Mouse (Mus musculus) heart, postnatal 0 days (tissue): ENCODE data around the gene Scel. TPM values are rescaled to one million over a fixed set of nuclear protein-coding genes. Genes with fewer than 3 reads are reported as not detected.

Source experiments
- ATAC-seq: fragments of 200-750 bp; cut with Nextera tagmentation; 2 replicates; pipeline ENCODE4 v1.8.0; 2017; ENCODE audit warnings: low read depth, moderate number of reproducible peaks, moderate library complexity; ENCODE audit not compliant: insufficient read depth
- DNase-seq: peaks from one replicate; pipeline ENCODE4 v3.0.0-alpha.2; 2016; ENCODE audit warnings: low spot score
- H3K27ac ChIP-seq: fragments of 300-500 bp; sonication (generic); 2 replicates; pipeline ENCODE4 v1.5.1; 2014; ENCODE audit warnings: low read depth, mild to moderate bottlenecking
- H3K27me3 ChIP-seq: fragments of 300-500 bp; sonication (generic); 2 replicates; pipeline ENCODE4 v1.6.1; 2014; ENCODE audit warnings: low read length, mixed read lengths; ENCODE audit not compliant: control insufficient read depth, insufficient read depth
- H3K36me3 ChIP-seq: fragments of 300-500 bp; sonication (generic); replicated peaks from 2 replicates; pipeline ENCODE4 v1.6.1; 2014; ENCODE audit warnings: low read length, mixed read lengths; ENCODE audit not compliant: control insufficient read depth, insufficient read depth
- H3K4me1 ChIP-seq: fragments of 300-500 bp; sonication (generic); 2 replicates; pipeline ENCODE4 v1.6.1; 2014; ENCODE audit warnings: antibody characterized with exemption; ENCODE audit not compliant: control insufficient read depth, insufficient read depth
- H3K4me2 ChIP-seq: fragments of 300-500 bp; sonication (generic); 2 replicates; pipeline ENCODE4 v1.6.1; 2014; ENCODE audit warnings: low read depth, mild to moderate bottlenecking, low read length, moderate library complexity
- H3K4me3 ChIP-seq: fragments of 300-500 bp; sonication (generic); 2 replicates; pipeline ENCODE4 v1.5.1; 2014; ENCODE audit warnings: low read depth, low read length
- H3K9ac ChIP-seq: fragments of 300-500 bp; sonication (generic); replicated peaks from 2 replicates; pipeline ENCODE4 v1.6.1; 2014; ENCODE audit warnings: low read depth, low read length, mixed read lengths
- H3K9me3 ChIP-seq: fragments of 300-500 bp; sonication (generic); replicated peaks from 2 replicates; pipeline ENCODE4 v1.6.1; 2016; ENCODE audit warnings: low read length; ENCODE audit not compliant: control insufficient read depth
- CTCF ChIP-seq: IDR thresholded peaks from 2 replicates; pipeline ENCODE4 v1.5.1; 2016; ENCODE audit warnings: antibody characterized with exemption, control low read depth, low read depth
- EP300 ChIP-seq: IDR thresholded peaks from 2 replicates; pipeline ENCODE4 v1.6.1; 2016; ENCODE audit warnings: antibody characterized with exemption, low read depth
- WGBS: fragments of 180-500 bp; shearing (Covaris S2); extraction: QIAGEN DNeasy Blood & Tissue Kit; methylation state at CpG from one replicate; pipeline ENCODE4 v1.1.7; 2014; 5-methylcytosine and 5-hydroxymethylcytosine counted together
- polyA plus RNA-seq: library from polyadenylated mRNA; unstranded; fragments of >200 nt; fragmentation: Nextera tagmentation; extraction: Ambion mirVana; gene quantifications from 2 replicates; pipeline ENCODE4 v1.2.1, GENCODE M21; 2015
- total RNA-seq: library from RNA; depleted of rRNA; stranded (reverse); fragments of >200 nt; gene quantifications from 2 replicates; pipeline ENCODE4 v1.2.3, GENCODE M21; 2014; ENCODE audit warnings: low replicate concordance

The Scel gene
- total and polyA plus RNA-seq, 2 experiments from 2014 or later: 0.14 to 2.7 TPM

DNA sequence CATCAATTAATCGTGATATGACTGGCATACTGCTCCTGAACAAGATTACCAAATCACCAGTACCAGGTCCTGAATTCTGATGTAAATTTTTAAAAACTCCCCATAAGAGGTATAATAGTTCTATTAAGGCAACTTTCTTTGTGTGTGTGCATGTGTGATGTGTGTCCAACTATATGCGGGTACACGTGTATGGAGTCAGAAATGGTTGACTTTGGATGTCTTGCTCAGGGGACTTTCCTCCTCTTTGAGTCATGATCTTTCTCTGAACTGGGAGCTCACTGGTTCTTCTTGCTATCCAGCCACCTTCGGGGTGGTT is 101.1 kb downstream of the Scel start:
- Histone ChIP-seq H3K4me1 (no peaks in the 10 kb centered on the region), H3K4me2 (no peak overlapping the region), H3K27ac (no peak overlapping the region), H3K4me3 (no peak overlapping the region), H3K9ac (no peak overlapping the region), H3K9me3 (no peaks in the 10 kb centered on the region), H3K36me3 (no peaks in the 10 kb centered on the region), H3K27me3 (no peaks in the 10 kb centered on the region)
- no peak for ATAC-seq
- WGBS: 86% methylated on average over 4 of the region's 4 CpGs
- TF ChIP-seq CTCF: no peak
- no peak for TF ChIP-seq EP300
- DNase-seq: no peak

DNA sequence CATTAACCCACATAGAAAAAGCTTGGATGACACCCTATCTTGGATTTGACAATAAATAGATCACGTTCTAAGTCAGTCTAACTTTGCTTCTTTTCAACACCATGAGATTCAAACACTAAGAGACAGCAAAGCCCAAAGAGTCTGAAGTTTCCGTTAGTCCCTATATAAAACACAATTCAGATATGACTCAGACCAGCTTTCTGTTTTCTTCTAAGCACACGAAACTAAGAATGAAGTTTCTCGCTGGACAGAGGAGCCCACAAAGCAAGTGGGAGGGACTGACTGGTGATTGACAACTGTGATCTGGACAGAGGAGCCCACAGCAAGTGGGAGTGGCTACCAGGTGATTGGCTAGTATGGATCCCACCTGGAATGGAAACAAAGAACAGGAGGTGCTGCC is 106.6 kb downstream of the Scel start:
- no peaks in the 10 kb centered on the region for H3K27me3 ChIP-seq
- no peak overlapping the region for H3K4me2 ChIP-seq
- ATAC-seq (no peak), DNase-seq (no peak)
- H3K4me1 ChIP-seq: no peaks in the 10 kb centered on the region
- WGBS: 79% methylated on average over 4 of the region's 4 CpGs
- H3K4me3 ChIP-seq: no peak overlapping the region
- H3K9ac ChIP-seq: no peak overlapping the region
- no peaks in the 10 kb centered on the region for H3K9me3 ChIP-seq
- H3K36me3 ChIP-seq: no peaks in the 10 kb centered on the region
- H3K27ac ChIP-seq: no peak overlapping the region
- no peak for TF ChIP-seq EP300
- no peak for TF ChIP-seq CTCF

DNA sequence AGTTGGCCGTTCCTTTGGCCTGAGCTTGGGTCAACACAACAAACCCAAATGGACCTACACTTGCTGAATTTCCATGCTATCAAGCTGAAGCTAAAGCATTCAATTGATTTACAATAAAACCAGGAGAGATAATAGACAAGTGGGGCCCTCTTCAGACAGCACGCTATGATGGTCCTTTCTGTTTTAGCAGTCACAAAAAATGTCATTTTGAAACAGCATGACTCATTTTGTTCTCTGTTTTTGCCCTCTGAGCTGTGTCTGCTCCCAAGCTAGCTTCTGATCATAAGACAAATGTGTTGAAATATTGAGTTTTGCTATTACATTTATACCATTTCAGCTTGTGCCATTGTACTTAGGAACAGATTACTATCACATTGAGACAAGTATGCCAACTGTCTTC is 108.1 kb downstream of the Scel start:
- WGBS: 83% methylated on average over 2 of the region's 2 CpGs
- H3K36me3 ChIP-seq: no peaks in the 10 kb centered on the region
- H3K27me3 ChIP-seq: no peaks in the 10 kb centered on the region
- TF ChIP-seq CTCF (no peak), EP300 (no peak)
- no peaks in the 10 kb centered on the region for H3K4me1 ChIP-seq
- no peak overlapping the region for H3K4me3 ChIP-seq
- no peak overlapping the region for H3K4me2 ChIP-seq
- H3K9me3 ChIP-seq: no peaks in the 10 kb centered on the region
- DNase-seq: no peak
- H3K27ac ChIP-seq: no peak overlapping the region
- H3K9ac ChIP-seq: no peak overlapping the region
- no peak for ATAC-seq

DNA sequence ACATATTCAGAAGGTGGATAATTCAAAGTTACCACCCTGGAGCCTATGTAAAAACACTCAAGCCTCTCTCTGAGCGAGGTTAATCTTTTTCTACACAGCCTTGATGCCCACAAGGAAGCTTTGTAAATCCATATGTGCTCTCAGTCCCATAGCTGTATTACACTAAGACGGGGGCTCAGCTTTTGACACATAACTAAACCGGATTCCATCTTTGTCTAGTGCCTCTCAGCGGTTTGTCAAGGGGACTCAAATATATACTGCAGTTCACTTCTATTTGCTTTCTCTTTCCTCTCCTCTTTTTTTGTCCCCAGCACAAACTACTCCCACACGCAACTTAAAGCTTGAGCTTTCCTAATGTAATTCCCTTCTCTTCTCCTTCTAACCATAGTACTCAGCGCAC is 113.0 kb downstream of the Scel start:
- no peak overlapping the region for H3K9ac ChIP-seq
- TF ChIP-seq CTCF: no peak
- no peak for TF ChIP-seq EP300
- H3K36me3 ChIP-seq: no peaks in the 10 kb centered on the region
- H3K4me2 ChIP-seq: no peak overlapping the region
- DNase-seq (no peak), ATAC-seq (no peak)
- 78% methylated on average over 6 of the region's 6 CpGs for WGBS
- no peak overlapping the region for H3K27ac ChIP-seq
- H3K9me3 ChIP-seq: no peaks in the 10 kb centered on the region
- no peaks in the 10 kb centered on the region for H3K4me1 ChIP-seq
- no peaks in the 10 kb centered on the region for H3K27me3 ChIP-seq
- H3K4me3 ChIP-seq: no peak overlapping the region

DNA sequence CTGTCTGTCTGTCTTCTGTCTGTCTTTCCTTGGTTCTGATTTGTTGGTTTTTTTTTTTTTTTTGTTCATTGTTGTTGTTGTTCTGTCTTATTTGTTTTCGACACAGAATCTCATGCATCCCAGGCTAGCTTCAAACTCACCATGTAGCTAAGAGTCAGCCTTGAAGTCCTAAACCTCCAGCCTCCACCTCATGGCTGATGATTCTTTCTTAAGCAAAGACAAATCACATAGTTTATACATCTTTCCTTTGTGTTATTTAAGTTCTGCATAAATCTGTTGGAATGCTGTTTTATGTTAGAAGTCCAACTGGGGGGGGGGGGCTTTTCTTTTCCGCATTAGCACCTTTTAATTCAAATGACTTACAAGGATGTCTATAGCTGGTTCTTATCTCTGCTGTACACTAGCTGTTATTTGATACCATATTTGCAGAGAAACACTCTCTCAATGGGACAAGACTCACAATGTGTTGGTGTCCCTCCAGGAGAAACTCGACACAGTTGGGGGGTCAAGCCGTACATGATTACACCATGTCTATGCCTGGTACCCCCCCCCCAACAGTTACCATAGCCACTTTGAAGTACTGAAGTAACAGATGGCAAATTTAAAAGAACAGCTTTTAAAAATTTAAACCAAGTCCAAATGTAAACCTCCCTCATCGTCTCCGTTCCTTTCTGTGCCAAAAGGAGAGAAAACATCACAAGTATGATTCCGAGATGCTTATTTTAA is 116.7 kb downstream of the Scel start:
- Histone ChIP-seq H3K9ac (no peak overlapping the region), H3K36me3 (no peaks in the 10 kb centered on the region), H3K27me3 (no peaks in the 10 kb centered on the region), H3K4me3 (no peak overlapping the region), H3K4me2 (no peak overlapping the region), H3K4me1 (no peaks in the 10 kb centered on the region), H3K27ac (no peak overlapping the region), H3K9me3 (no peaks in the 10 kb centered on the region)
- WGBS: 83% methylated on average over 7 of the region's 7 CpGs
- DNase-seq: no peak
- no peak for ATAC-seq
- TF ChIP-seq CTCF (no peak), EP300 (no peak)

DNA sequence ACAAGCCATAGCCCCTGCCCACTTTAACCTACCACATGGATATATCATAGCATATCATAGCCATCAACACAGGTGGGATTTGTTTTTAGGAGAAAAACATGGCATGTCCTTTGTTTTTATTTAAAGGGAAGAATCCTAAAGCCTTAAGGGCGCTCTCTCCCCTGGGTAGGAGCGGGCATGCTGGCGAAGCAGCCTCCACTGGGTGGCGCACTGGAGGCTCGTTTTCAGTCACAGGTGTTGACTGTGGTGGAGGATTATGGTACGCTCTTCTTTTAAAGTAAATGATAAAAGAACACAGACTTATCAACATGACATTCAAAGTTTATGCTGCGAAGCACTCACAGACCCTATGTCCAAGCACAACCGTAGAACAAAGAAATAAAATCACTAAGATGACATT is 117.4 kb downstream of the Scel start:
- ATAC-seq: no peak
- 83% methylated on average over 8 of the region's 8 CpGs for WGBS
- H3K4me3 ChIP-seq: no peak overlapping the region
- H3K4me1 ChIP-seq: no peaks in the 10 kb centered on the region
- H3K9me3 ChIP-seq: no peaks in the 10 kb centered on the region
- no peak overlapping the region for H3K9ac ChIP-seq
- H3K27me3 ChIP-seq: no peaks in the 10 kb centered on the region
- no peak for DNase-seq
- no peak overlapping the region for H3K4me2 ChIP-seq
- no peak overlapping the region for H3K27ac ChIP-seq
- no peaks in the 10 kb centered on the region for H3K36me3 ChIP-seq
- no peak for TF ChIP-seq CTCF
- TF ChIP-seq EP300: no peak
